Mouse (Mus musculus): ENCODE results near the gene Nme7.

- TF ChIP-seq POLR2AphosphoS2 (IDR thresholded peaks at IDR 0.05; ENCODE audit: insufficient read length, low read depth): no peak
- TF ChIP-seq MAX (IDR thresholded peaks at IDR 0.05; ENCODE audit: low read depth): no peak
- TF ChIP-seq CEBPB (IDR thresholded peaks at IDR 0.05; ENCODE audit: insufficient read depth, poor library complexity, severe bottlenecking): no peak
- TF ChIP-seq POLR2A (IDR thresholded peaks at IDR 0.05; ENCODE audit: insufficient read length, low read depth): no peak
- TF ChIP-seq USF1 (IDR thresholded peaks at IDR 0.05; ENCODE audit: low read depth): no peak
- TF ChIP-seq MYOG (IDR thresholded peaks at IDR 0.05; ENCODE audit: control insufficient read depth in 1 of 3, insufficient read depth in 1 of 3, insufficient read length in 2 of 3, low read depth in 2 of 3): no peak
- no peak for TF ChIP-seq E2F4 (IDR thresholded peaks at IDR 0.05; ENCODE audit: insufficient read depth)
- no peak for TF ChIP-seq TCF12 (IDR thresholded peaks at IDR 0.05; ENCODE audit: insufficient read depth, poor library complexity, severe bottlenecking)
- TF ChIP-seq SRF (IDR thresholded peaks at IDR 0.05; ENCODE audit: control insufficient read depth, insufficient read length, low read depth): no peak
- TF ChIP-seq MYOD1 (IDR thresholded peaks at IDR 0.05; ENCODE audit: control insufficient read depth in 1 of 3, insufficient read length in 2 of 3, low read depth in 2 of 3): no peak
Observed at GRCm38 (mm10) chr1:164307922-164308321, 4.0 kb downstream of the Nme7 start.

Measured in myocyte (in vitro differentiated cells).